Mouse (Mus musculus) cerebellum, adult 9-11 months (tissue): ENCODE measurements at regions not wholly inside any gene's neighbourhood (a gene's known extent, or its start where the extent isn't known, plus 50 kb on each side); places are given as distances from the start of the nearest gene placed in this dataset.

Experiments
- DNase-seq: peaks from one replicate; pipeline ENCODE4 v3.0.0; 2022

DNA sequence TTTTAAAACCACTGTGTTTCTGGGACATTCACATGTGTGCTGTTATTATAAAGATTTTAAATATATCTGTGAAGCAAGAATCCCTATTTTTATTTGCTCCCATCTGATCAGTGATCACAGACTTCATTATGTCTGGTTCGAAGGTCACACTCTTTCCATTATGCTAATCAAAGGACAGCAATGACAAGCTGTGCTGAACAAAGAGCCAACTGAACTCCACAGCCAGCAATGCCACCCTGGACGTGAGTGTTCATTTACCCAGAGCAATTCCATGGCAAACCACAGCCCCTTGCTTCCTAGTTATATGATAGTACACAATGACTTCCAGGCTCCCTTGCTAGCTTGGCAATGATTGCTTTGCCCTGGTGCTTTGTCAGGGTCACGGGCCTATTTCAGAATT, 55.6 kb upstream of the Ccdc190 start:
- no peak for DNase-seq

DNA sequence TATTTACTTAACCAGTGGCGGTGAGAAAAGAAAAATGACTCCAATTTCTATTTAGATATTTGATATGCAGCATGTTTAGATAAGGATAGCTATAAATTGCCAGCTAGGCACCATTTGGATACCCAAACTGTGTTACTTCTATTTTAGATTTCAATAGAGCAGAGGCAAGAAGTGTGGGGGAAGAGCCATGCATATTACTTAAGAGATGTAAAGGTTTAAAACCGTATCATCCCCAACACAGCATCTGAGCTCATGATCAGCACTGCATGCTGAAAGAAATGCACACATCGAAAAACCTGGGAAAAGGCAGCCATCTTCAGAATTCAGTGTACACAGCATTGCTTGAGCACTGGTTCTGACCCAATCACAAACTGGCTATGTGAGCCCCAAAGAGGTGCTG, 59.8 kb upstream of the Ccdc190 start:
- DNase-seq = no peak

DNA sequence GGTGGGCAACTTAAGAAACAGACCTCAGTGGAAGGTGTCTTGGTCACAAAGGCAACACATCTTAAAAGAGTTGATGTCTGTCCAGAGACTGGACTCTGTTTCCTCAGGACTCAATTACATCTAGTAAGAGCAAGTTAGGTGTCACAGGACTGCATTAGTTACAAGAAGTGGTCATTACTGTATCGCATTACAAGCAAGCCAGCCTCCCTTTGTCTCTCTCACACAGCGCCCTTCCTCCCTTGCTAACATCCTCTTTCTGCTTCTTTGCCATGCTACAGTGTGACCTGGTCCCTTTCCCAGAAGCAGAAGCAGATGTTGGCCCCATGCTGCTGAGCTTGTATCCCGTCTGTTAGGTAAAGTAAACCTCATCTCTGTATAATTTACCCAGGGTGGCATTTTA, 61.0 kb upstream of the Ccdc190 start:
- DNase-seq = no peak

DNA sequence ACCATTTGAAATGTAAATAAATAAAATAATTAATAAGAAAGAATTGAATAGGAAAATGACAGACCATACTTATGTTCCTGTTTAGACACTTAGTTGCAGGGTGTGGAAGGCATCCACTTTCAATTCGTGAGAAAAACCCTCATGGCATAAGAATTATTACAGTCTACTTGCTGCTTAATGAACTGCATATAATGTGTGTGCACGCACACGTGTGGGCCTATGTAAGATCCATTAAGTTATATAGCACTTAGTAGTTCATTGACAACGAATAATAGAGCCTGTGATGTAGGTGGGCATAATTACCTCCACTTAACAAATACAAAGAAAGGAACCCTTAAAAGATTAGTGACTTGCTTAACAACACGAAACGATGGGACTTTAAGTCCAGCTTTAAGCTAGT, 61.6 kb upstream of the Ccdc190 start:
- DNase-seq = no peak

DNA sequence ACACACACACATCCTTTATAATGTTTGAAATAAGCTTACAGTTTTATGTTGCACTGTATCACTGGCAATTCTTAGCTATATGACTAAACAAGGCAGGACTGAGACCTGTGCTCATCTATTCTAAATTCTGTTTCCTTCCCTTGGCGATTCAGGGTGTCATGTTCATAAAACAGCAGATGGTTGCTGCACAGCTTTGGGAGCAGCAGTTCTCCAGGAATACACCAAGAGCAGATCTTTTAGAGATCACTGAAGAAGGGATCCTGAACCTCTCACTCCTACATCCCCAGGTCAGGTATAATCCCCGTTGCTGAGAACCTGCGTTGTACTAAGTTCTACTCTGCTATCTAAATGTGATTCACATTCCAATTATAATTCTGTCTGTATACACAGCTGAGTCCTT, 69.4 kb upstream of the Ccdc190 start:
- DNase-seq = no peak

DNA sequence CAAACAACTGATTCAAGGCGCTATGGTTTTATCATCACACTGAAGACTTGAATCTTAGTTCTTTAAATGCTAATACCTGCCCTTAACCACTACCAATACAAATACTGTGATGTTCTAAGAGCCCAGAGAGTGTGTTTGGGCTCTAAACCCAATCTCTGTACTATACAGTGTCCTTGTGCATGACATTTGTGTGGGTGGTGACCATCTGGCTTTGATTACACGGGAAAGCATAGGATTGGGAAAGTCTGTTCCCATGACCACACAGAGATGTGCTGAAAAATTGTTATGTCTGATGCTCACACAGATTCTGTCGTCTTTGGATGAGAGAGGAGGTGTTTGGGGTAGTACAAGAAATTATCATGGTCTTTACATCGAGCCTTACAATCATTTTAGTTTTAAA, 76.8 kb upstream of the Ccdc190 start:
- no peak for DNase-seq

DNA sequence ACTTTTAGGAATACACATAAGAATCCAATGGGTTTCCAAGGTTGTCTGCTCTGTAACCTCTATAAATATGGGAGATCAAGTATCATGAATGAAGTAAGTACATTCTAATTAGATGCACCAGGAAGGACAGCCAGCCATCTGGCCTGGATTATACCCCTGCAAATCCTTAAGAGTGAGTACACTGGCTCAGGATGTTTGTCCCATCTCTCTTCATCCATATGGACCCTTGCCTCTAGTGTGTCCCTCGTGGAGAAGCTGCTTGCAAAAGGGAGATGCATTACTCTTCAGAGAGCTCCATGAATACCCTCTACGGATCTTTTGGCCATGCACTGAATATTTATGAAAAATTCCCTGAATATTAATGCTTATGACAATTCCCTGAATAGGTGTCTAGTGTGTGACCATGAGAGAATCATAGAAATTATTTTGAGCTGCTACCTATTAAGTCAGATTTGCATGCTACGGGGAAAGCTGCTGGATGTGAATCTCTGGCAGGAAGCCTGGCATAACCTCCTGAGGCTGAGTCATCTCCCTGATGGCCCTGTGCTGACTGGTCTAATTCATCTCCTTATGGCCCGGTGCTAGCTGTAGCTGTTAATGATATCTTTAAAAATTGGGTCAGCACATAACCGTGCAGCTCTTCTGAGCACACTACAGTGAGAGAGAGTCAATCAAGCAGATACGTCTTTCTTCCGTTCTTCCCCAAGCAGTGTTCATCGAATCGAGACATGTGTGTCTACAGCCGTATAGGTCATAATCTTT, 80.0 kb upstream of the Ccdc190 start:
- peak; percentile 29 for DNase-seq

DNA sequence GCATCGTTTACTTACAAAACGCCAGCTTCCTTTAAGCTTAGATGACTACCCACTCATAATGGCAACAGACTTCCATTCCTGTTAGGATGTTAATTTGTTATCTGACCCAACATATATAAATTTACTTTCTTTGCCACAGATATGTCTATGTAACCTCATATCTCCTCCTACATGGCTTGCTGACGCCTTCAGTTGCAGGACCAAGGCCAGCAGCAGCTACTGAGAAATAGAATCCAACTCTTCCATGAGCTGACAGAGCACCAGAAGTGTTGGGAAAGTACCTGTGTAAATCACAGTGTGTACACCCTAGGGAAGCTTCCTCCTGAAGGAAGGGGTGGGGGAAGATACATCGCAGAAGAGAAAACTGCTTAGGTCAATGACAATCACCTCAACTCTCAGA, 86.0 kb upstream of the Ccdc190 start:
- no peak for DNase-seq

DNA sequence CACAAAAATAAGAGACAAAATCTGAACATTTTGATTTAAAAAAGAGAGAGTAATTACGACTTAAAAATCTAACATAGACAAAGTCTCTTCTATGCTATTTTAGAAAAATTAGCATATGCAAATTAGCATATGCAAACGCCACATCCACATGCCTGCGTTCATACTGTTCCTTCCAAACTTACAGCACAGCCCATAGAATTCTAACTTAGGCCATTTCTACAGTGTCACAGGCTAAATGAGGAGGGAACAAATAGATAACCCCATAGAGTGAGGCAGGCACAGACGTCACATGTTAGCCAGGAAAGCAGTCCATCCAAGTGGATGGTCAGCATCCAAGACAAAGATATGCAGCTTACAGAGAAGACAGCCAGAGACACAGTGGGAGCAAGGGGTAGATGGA, 87.5 kb upstream of the Ccdc190 start:
- no peak for DNase-seq

DNA sequence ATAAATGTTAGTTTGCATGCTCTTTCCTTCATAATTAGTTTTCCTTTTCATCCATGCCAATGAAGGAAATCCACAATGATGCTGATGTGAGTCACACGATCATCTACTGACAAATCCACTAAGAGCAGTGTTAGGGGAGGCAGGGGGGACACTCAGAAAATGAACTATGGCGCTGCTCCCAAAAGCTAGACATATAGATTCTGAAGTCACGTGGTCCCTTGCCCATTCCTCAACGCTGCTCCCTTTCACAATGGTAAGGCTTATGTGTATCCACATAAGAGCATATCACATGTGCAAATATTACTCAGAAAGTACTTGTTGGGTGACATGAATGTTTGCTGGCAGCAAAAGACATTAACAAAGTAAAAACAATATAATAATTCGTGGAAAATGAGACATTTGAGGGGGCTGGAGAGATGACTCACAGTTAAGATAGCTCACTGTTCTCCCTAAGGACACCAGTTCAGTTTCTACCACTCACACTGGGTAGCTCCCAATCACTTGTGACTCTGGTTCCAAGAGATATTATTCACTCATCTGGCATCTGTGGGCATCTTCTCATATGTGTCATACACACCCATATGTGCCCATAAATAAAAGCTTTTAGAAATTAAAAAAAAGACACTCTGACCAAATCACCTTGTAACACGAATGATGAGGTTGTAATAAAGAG, 88.3 kb upstream of the Ccdc190 start:
- DNase-seq = no peak

DNA sequence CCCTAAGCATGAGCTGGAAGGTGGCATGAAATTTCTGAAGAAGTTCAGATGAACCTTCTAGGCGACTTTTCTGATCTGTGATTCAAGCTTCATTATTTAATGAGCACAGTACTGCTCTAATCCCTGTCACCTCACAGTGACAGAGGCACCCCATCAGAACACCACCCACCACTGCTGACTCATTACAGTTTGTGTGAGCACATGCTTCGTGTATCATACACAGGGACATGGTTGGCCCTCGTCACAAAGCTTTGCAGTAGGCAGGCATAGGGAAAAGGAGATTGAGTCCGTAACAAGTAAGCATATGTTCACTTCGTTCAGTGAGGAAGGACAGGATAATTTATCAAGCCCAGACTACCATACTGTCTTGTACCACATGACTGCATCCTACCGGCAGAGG, 85.9 kb upstream of the Rgs4 start:
- DNase-seq = no peak

DNA sequence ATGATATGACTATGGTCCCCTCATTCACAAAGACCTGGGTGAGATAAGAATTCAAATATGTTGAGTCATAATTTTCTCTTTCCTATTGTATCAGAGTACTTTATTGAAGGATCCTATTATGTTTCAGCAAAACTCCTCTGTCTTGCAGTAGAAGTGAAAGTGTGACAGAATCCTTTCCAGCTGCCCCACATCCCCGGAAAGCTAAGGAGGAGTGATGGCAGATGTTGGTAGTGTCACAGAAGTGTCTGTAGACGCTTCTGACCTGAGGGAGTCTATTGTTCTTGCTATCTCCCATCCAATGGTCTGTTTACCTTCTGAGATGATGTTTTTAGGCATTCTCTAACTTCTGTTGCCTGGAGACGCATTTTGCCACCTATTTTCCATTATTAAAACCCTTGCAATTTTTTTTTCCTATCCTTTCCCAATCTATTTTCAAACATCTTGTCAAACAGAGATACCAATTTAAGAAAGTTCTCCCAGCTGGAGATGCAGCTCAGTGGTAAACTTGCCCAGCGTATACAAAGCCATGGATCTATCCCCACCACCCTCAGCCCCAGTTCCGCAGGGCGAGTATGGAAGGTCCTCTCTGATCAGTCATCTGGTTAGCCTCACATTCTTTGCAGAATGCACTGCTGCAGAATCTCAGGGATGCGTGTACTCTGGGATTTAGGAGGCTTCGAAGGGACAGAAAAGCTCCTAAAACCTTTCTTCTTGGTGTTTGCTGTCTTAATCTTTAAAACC, 84.1 kb upstream of the Rgs4 start:
- no peak for DNase-seq

DNA sequence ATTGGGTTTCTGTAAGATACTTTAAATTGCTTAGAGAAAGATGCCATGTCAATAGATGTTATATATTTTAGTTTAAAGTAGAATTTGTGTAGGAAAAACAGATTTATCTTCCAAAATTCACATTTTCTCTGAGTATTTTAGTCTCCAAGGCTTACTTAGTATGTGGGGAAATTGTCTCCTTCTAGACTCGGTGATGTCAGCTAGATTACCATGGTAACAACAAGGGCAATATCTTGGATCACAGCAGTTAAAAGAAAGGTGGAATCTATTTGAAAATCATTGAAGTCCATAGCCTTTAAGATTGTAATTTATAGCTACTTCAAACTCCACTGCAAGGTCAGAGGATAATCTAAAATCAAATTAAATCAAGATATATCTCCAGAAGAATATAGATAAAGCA, 83.2 kb upstream of the Rgs4 start:
- no peak for DNase-seq

DNA sequence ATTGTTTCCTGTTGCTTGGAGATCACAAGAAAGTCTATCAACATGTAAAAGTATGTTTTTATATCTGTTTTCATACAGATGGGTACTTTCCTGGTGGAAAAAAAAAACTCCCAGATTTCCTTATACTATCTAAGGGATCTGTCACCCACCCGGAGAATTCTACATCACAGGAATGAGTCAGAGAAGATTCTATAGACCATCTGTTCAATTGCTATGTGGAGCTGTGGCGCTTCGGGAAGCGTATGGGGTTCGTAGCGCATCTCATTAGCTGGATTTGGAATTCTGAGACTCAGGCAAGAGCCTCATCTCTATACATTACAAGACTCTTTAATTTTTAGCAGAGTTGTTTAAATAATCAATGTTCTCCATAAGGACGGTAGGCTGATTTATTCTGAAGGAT, 74.6 kb upstream of the Rgs4 start:
- no peak for DNase-seq

DNA sequence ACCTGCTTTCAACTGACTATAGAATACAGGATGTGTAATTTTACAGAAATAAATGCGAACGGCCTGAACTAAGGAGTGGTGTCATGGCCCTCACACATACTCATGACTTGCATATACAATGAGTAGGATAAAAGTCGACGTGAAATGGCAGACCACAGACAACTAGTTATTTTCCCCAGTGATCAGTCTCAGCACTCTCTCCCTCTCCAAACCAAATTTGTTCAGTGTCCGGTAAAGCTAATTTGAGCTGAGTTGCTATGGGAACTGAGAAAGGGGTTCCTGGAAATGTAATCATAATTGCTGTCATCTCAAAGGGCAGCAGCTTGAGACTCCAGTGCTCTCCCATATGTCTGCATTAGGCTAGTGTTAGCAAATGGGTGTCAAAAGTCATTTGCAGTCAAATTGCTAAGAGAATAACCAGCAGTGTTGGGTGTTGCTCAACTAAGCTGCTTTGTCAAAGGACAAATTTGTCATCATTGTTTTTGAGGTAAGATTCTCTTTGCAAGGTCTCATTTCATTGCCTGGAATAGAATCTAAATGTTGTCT, 72.0 kb upstream of the Rgs4 start:
- no peak for DNase-seq

DNA sequence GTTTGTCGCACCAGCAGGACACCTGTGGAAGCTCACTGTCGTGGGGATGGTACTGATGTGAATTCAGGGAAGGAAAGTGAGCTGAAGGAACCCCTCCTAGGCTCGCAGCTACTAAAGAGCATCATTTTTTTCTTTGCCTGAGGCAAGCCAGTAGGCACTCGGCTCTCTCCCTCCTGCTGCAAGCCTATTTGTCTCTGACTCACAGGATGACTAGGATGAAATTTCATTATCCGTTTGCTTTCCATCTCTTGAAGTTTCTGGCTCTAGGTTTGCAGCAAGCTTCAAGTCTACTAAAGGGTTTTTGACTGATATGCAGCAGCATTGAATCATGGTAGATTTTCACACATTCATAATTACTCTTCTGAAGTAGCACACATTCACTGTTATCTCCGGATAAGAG, 69.5 kb upstream of the Rgs4 start:
- DNase-seq = no peak

DNA sequence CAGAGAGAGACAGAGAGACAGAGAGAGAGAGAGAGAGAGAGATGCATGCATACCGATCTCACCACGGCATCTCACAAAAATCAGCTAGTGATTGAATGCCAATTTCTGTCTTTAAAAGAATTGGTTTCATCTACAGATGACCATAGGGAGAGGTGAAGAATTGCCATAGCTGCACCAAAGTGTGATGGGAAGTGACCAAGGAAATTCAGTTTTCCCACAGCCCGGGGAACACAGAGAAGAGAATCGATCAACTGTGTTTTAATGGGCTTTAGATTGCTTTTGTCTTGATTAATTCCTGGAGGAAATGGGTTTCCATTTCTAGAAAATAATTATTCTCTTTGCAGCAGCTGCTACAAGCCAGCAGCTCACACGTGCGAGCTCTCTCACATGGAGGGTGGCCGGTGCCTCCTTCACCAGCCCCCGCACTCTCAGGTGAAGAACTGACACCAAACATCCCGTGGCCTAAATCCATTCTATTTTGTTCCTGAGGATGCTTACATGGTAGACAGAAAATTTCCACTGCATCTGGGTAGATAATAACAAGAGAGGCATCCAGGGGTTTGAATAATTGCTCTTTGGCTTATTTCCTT, 65.2 kb upstream of the Rgs4 start:
- DNase-seq = no peak

DNA sequence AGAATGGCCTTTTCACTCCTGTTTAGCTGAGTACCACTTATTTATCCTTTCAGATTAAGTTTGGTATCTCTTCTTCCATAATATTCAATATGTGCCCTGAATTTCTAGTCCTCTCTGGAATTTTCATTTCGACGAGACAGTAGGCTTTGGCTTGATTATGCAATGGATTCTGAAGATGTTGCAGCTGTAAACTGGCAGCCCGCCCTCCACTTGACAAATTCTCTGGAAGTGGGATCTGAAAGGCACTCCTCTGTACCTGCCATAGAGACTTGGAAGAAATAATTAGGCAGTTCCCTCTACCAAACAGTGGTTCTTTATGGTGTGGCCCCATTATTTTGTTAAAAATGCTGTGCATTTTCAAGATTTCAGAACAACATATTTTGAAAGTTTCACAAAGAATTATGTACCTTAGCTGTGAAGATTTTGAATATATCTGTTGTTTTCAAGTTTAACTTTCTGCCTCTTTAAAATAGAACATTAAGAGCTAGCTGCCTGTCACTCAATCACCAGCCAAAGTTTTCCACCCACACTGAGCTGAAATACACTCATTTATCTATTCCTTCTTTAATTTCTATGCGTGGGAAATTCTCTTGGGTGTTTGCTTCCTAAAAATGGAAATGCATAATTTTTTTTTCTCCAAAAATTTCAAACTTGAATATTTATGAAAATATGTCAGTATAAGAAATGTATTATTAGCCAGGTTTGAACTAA, 56.1 kb upstream of the Rgs4 start:
- no peak for DNase-seq

DNA sequence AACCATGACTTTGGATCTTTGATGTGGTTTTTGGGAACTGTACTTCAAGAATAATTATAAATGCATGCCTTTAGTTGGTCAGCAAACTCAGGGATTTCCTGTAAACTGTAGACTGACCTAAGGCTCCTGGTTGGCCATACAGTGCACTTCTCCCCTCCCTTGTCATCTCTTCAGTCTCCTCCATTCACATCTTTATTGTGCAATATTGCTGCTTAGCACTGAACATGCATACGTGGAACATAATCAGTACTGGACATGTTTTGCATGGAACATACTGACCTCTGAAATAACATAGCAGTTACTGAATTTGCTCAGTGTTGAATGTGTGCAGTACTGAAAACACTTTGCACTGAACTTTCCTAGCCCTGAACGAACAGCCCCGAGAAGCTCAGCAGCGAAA, 55.4 kb upstream of the Rgs4 start:
- DNase-seq = no peak

DNA sequence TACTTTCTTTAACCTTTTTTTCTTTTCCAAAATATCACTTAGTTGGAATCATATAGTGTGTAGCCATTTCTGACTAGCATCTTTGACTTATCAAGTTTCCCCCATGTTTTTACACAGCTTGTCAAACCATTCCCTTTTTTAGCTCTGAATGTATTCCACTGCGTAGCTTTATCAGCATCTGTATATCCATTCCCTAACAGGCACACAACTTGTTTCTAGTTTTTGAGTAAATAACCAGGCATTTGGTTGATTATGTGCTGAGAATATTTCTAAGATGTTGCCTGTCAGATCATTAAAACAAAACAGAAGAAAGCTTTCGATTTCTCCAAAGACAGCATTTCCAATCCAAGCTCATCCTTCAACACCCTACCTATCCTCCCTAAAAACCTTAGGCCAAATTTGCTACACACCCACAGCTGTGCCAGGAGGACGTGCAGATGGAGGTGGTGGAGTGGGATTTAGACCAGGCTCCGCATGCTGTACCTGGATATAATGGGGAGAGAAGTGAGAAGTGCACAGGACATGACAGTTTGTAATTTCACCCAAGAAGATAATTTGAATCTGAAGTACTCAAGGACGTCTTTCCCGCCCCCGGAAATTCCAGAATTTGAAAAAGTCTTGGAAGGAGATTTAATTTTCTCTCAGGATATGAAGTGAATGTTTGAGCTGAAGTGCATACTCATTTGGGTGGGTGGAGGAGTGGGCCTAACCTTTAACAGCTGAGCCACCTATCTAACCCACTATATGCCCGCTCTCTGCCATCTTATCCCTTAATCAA, 54.8 kb upstream of the Rgs4 start:
- no peak for DNase-seq
